In the genomic region with DNA sequence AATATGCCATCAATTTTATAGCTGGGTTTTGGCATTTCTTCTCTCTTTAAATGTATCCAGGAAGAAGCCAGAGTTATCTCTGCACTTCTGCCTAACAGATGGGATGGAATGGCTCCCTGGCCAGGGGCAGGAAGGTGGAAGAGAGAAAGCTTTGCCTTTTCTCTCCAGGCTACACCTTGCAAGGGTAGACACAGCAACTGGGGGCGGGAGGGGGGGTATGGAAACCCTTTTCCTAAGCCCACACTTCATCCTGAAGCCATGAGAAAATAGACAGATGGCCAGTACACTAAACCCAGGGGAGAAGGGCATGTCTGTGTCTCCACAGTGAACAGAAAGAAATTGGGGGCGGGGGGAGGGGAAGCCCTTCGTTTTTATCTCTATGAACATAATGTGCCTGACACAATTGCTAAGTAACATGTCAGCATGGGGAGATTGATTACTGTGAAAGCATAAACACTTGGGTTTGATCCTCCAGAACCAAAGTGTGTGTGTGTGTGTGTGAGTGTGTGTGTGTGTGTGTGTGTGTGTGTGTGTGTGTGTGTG, we compare ENCODE assay signal across 20 mouse cellular contexts. TPM values are rescaled to one million over a fixed set of nuclear protein-coding genes. Genes with fewer than 3 reads are reported as not detected.
DNase-seq lines count a peak whose midpoint lies in the region; ATAC-seq and TF ChIP-seq lines count a peak whose summit lies in the region.
"Had no signal": no experiment of that assay in that cellular context is flagged by ENCODE, and none has a peak within 500 bp of the region (broad histone marks: within the 10 kb centered on the region; RNA-seq: fewer than 3 reads in every experiment).

No protein-coding gene starts in this region.

- H3K36me3 ChIP-seq in heart, embryonic 10.5 days, result no peaks in the 10 kb centered on the region
- H3K36me3 ChIP-seq in neural tube, embryonic 13.5 days, result no peaks in the 10 kb centered on the region
- no peaks in the 10 kb centered on the region for H3K36me3 ChIP-seq in hindbrain, postnatal 0 days (ENCODE audit: insufficient read depth, low read length)
- H3K36me3 ChIP-seq in kidney, adult 2 months (ENCODE audit: control insufficient read depth, insufficient read depth, low read length), result no peaks in the 10 kb centered on the region
- H3K36me3 ChIP-seq: embryonic facial prominence, embryonic 12.5 days; limb, embryonic 12.5 days; liver, embryonic 13.5 days had no signal

- no peak for DNase-seq in heart, embryonic 10.5 days (ENCODE audit: low spot score)
- no peak for DNase-seq in heart, adult 9 months (ENCODE audit: low spot score in 2 of 2)
- DNase-seq in neural tube, embryonic 10.5 days (ENCODE audit: extremely low spot score, low spot score), result no peak
- peak; percentile 31 for DNase-seq in hindbrain, postnatal 0 days (ENCODE audit: low spot score)
- DNase-seq in kidney, adult 2 months, result no peak
- DNase-seq in urinary bladder, adult 18-20 months (ENCODE audit: low spot score in 2 of 2), result no peak
- DNase-seq: adrenal gland, postnatal 36 days; B cell, adult 2 months; cerebellum, adult 2 months; forebrain, postnatal 0 days; gastrocnemius, postnatal 36 days; heart, postnatal 36 days; liver, embryonic 13.5 days; lung, embryonic 14.5 days; lung, postnatal 4 days; right cerebral cortex, adult 18-20 months; thymus, postnatal 36 days had no signal

- ATAC-seq in neural tube, embryonic 13.5 days (ENCODE audit: low read depth), result peak; percentile 50; the same call in 1 of the 2 replicates
- no peak for ATAC-seq in hindbrain, postnatal 0 days
- ATAC-seq: forebrain, postnatal 0 days had no signal

- H3K9me3 ChIP-seq in heart, embryonic 10.5 days, result no peaks in the 10 kb centered on the region
- no peaks in the 10 kb centered on the region for H3K9me3 ChIP-seq in neural tube, embryonic 13.5 days
- no peaks in the 10 kb centered on the region for H3K9me3 ChIP-seq in hindbrain, postnatal 0 days (ENCODE audit: low read length)
- H3K9me3 ChIP-seq: embryonic facial prominence, embryonic 12.5 days; limb, embryonic 12.5 days; liver, embryonic 13.5 days had no signal

- peaks cover 67% of the 10 kb centered on the region for H3K4me1 ChIP-seq in heart, embryonic 10.5 days
- peaks cover 22% of the 10 kb centered on the region for H3K4me1 ChIP-seq in neural tube, embryonic 13.5 days (replicated peaks)
- H3K4me1 ChIP-seq in hindbrain, postnatal 0 days (ENCODE audit: insufficient read depth, low read length), result peaks cover 4% of the 10 kb centered on the region; the same call in 1 of the 2 replicates
- peaks cover 3% of the 10 kb centered on the region; the same call in 1 of the 2 replicates for H3K4me1 ChIP-seq in kidney, adult 2 months (ENCODE audit: control insufficient read depth, insufficient read depth, low read length)

- no peak overlapping the region for H3K9ac ChIP-seq in neural tube, embryonic 13.5 days
- H3K9ac ChIP-seq in hindbrain, postnatal 0 days (replicated peaks; ENCODE audit: low read length), result no peak overlapping the region
- H3K9ac ChIP-seq: embryonic facial prominence, embryonic 12.5 days; forebrain, postnatal 0 days; limb, embryonic 12.5 days; liver, embryonic 13.5 days; lung, embryonic 14.5 days had no signal

- H3K27ac ChIP-seq in heart, embryonic 10.5 days, result 0 out of 2 replicates have a peak overlapping the region, but pooled peaks have one; percentile 73
- H3K27ac ChIP-seq in neural tube, embryonic 13.5 days (replicated peaks), result no peak overlapping the region
- no peak overlapping the region for H3K27ac ChIP-seq in hindbrain, postnatal 0 days
- H3K27ac ChIP-seq in kidney, adult 2 months (ENCODE audit: insufficient read depth, low read depth, low read length), result no peak overlapping the region
- H3K27ac ChIP-seq: embryonic facial prominence, embryonic 12.5 days; limb, embryonic 12.5 days; liver, embryonic 13.5 days had no signal

- no peak for TF ChIP-seq CTCF in hindbrain, postnatal 0 days (IDR thresholded peaks at IDR 0.05; ENCODE audit: low read depth)
- no peak for TF ChIP-seq CTCF in kidney, adult 2 months (conservative IDR thresholded peaks at IDR 0.05; ENCODE audit: insufficient read depth, insufficient read length, low read depth, low read length)

- WGBS in heart, embryonic 10.5 days, result 39% methylated on average over 3 of the region's 3 CpGs
- 40% methylated on average over 3 of the region's 3 CpGs for WGBS in neural tube, embryonic 13.5 days
- 55% methylated on average over 3 of the region's 3 CpGs for WGBS in hindbrain, postnatal 0 days
- WGBS in kidney, adult 2 months, result 76% methylated on average over 3 of the region's 3 CpGs

- TF ChIP-seq POLR2A in kidney, adult 2 months (IDR thresholded peaks at IDR 0.05; ENCODE audit: low read depth, low read length), result no peak

- H3K27me3 ChIP-seq in heart, embryonic 10.5 days (ENCODE audit: insufficient read depth, poor library complexity, severe bottlenecking), result no peaks in the 10 kb centered on the region
- no peaks in the 10 kb centered on the region for H3K27me3 ChIP-seq in neural tube, embryonic 13.5 days
- H3K27me3 ChIP-seq in hindbrain, postnatal 0 days (ENCODE audit: insufficient read depth, low read length), result no peaks in the 10 kb centered on the region
- H3K27me3 ChIP-seq in kidney, adult 2 months (replicated peaks; ENCODE audit: control insufficient read depth, insufficient read depth, low read length), result no peaks in the 10 kb centered on the region
- H3K27me3 ChIP-seq: embryonic facial prominence, embryonic 12.5 days; limb, embryonic 12.5 days; liver, embryonic 13.5 days had no signal

- no peak overlapping the region for H3K4me3 ChIP-seq in heart, embryonic 10.5 days
- H3K4me3 ChIP-seq in neural tube, embryonic 13.5 days, result no peak overlapping the region
- no peak overlapping the region for H3K4me3 ChIP-seq in hindbrain, postnatal 0 days (ENCODE audit: low read length)
- H3K4me3 ChIP-seq in kidney, adult 2 months (ENCODE audit: insufficient read depth, low read depth, low read length), result no peak overlapping the region
- H3K4me3 ChIP-seq: embryonic facial prominence, embryonic 12.5 days; limb, embryonic 12.5 days; liver, embryonic 13.5 days had no signal

- H3K4me2 ChIP-seq in neural tube, embryonic 13.5 days, result no peak overlapping the region
- no peak overlapping the region for H3K4me2 ChIP-seq in hindbrain, postnatal 0 days (ENCODE audit: low read depth, low read length)
- H3K4me2 ChIP-seq: embryonic facial prominence, embryonic 12.5 days; limb, embryonic 12.5 days; liver, embryonic 13.5 days had no signal

RNA-seq across cellular contexts. Expression of a gene that starts 51.4 kb away (rescaled TPM):
- polyA plus RNA-seq in heart, embryonic 10.5 days (2016; fragmentation: Nextera tagmentation; extraction: Ambion mirVana), result 10.0 and 10.5 TPM in 2 replicates
- polyA plus RNA-seq in neural tube, embryonic 13.5 days (2015; fragmentation: Nextera tagmentation; extraction: Ambion mirVana), result 20.9 and 21.6 TPM in 2 replicates
- total RNA-seq in hindbrain, postnatal 0 days (2014; rRNA removed), result 36.9 and 44.5 TPM in 2 replicates
- polyA plus RNA-seq in hindbrain, postnatal 0 days (2015; fragmentation: Nextera tagmentation; extraction: Ambion mirVana), result 21.4 and 23.0 TPM in 2 replicates
- polyA plus RNA-seq in kidney, adult 2 months (2012; rRNA removed), result 5.8 and 6.1 TPM in 2 replicates
